Mouse (Mus musculus) E14TG2a.4 (cell line): ENCODE measurements around the gene Sephs2.
A peak's percentile ranks its signal among the peaks of the same experiment; 100 is the strongest.
"Not testable (repeated sequence)": the region's sequence is repeated elsewhere in the genome, so short reads cannot be mapped to it uniquely, and the experiment has no call there.

Experiments used
- H3K27me3 ChIP-seq: 2 replicates; pipeline ENCODE4 v1.6.1; 2014; ENCODE audit warnings: low read length, control low read depth; ENCODE audit not compliant: insufficient read depth
- H3K36me3 ChIP-seq: 2 replicates; pipeline ENCODE4 v1.6.1; 2014; ENCODE audit warnings: low read length, control low read depth; ENCODE audit not compliant: insufficient read depth
- H3K4me1 ChIP-seq: replicated peaks from 2 replicates; pipeline ENCODE4 v1.6.1; 2014; ENCODE audit warnings: low read depth, low read length, control low read depth
- H3K4me3 ChIP-seq: replicated peaks from 2 replicates; pipeline ENCODE4 v1.5.1; 2014; ENCODE audit warnings: mild to moderate bottlenecking, low read length
- H3K9me3 ChIP-seq: 2 replicates; pipeline ENCODE4 v1.6.1; 2014; ENCODE audit warnings: low read length, control low read depth
- CTCF ChIP-seq: conservative IDR thresholded peaks from 2 replicates; pipeline ENCODE4 v1.5.1; 2014; ENCODE audit warnings: low read length
- NANOG ChIP-seq: IDR thresholded peaks from 2 replicates; pipeline ENCODE4 v1.6.1; 2014; ENCODE audit warnings: borderline replicate concordance, low read length, mixed read lengths
- POU5F1 ChIP-seq: IDR thresholded peaks from 2 replicates; pipeline ENCODE4 v1.6.1; 2014; ENCODE audit warnings: low read length, borderline replicate concordance

Gene Sephs2

DNA sequence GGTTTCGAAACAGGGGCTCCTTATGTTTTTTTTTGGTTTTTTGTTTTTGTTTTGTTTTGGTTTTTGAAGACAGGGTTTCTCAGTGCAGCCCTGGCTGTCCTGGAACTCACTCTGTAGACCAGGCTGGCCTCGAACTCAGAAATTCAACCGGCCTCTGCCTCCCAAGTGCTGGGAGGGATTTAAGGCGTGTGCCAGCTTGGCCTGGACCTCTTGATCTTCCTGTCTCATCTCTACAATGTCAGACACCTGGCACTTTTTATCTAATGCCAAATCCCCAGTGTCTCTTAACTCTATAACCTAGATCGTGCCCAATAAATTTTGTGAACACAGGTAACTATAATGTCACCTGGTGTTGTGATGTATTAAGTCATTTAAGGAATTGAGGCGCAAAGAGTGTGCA is 20.5 kb downstream of the Sephs2 start:
- H3K9me3 ChIP-seq = no peaks in the 10 kb centered on the region
- H3K4me3 ChIP-seq = peak overlapping the region; percentile 88
- H3K4me1 ChIP-seq = peaks cover 65% of the 10 kb centered on the region
- no peak for TF ChIP-seq POU5F1
- TF ChIP-seq NANOG = no peak
- TF ChIP-seq CTCF = no peak
- H3K36me3 ChIP-seq = peaks cover 67% of the 10 kb centered on the region
- no peaks in the 10 kb centered on the region for H3K27me3 ChIP-seq

DNA sequence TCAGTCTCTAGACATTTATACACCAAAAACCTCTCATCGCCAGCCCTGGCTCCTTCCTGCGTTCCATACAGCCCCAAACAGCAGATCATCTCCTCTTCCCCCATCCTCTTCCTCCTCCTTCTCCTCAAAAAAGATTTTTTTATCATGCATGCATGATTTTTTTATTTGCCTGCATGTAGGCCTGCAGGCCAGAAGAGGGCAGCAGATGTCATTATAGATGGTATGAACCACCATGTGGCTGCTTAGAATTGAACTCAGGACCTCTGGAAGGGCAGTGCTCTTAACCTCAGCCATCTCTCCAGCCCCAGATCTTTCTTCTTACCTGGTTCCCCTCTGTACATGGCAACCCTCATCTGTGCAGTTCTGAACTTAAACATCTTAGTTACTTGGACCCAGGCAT is 21.4 kb downstream of the Sephs2 start:
- TF ChIP-seq CTCF (peak; percentile 70), POU5F1 (no peak), NANOG (no peak)
- H3K36me3 ChIP-seq = peaks cover 67% of the 10 kb centered on the region
- no peaks in the 10 kb centered on the region for H3K27me3 ChIP-seq
- no peak overlapping the region for H3K4me3 ChIP-seq
- H3K4me1 ChIP-seq = peaks cover 56% of the 10 kb centered on the region
- H3K9me3 ChIP-seq = no peaks in the 10 kb centered on the region

DNA sequence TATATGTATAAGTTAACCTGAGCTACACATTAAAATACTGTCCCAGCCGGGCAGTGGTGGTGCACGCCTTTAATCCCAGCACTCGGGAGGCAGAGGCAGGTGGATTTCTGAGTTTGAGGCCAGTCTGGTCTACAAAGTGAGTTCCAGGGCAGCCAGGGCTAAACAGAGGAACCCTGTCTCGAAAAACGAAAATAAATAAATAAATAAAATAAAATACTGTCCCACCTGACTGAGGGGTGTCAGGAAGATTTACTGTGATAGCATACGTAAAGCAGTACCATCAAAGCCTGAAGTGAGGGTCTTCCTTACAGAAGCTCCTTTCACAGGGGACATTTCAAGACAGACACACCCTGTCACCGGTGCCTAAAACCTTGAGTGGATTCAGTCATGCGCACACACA is 23.3 kb downstream of the Sephs2 start:
- not testable (repeated sequence) for H3K4me3 ChIP-seq, H3K27me3 ChIP-seq, H3K9me3 ChIP-seq
- Histone ChIP-seq H3K4me1 (peaks cover 44% of the 10 kb centered on the region), H3K36me3 (peaks cover 67% of the 10 kb centered on the region)

DNA sequence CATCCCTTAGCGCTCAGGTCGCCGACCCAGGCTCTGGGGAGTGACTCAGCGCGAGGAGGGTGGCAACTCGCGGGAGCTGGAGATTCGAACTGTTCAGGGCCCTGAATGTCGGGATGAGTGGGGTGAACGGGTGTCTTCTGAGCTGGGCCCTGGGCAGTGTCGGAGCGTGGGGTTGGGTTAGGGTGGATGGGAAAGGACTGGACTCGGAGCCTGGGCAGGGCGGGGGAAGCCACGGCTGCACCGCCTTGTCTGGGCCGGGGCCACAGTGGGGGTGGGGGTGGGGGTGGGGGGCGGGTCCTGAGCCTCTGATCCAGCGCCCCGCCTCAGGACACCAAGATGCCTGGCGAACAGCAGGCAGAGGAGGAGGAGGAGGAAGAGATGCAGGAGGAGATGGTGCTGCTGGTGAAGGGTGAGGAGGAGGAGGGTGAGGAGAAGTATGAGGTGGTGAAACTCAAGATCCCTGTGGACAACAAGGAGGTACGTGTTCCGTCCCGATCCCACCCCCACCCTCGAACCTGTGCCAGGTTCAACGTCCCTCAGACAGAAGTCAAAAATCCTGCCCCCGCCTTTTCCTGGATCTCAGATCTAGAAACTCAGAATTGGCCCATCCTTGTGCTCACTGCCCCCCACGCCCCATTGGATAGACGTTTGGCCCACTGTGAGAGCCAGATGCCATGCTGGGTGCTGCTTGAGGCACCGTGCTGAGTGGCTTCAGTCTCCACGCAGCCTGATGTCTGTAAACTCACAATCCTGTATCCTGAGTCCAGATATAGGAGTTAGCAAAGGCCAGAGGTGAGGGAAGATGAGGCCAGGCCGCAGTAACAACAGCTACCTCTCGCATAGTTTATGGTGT is 29.0 kb downstream of the Sephs2 start:
- H3K4me3 ChIP-seq = peak overlapping the region; percentile 89
- peaks cover 29% of the 10 kb centered on the region for H3K9me3 ChIP-seq
- H3K27me3 ChIP-seq = no peaks in the 10 kb centered on the region
- TF ChIP-seq NANOG = no peak
- no peak for TF ChIP-seq CTCF
- no peak for TF ChIP-seq POU5F1
- peaks cover 26% of the 10 kb centered on the region for H3K4me1 ChIP-seq
- peaks cover 46% of the 10 kb centered on the region for H3K36me3 ChIP-seq

DNA sequence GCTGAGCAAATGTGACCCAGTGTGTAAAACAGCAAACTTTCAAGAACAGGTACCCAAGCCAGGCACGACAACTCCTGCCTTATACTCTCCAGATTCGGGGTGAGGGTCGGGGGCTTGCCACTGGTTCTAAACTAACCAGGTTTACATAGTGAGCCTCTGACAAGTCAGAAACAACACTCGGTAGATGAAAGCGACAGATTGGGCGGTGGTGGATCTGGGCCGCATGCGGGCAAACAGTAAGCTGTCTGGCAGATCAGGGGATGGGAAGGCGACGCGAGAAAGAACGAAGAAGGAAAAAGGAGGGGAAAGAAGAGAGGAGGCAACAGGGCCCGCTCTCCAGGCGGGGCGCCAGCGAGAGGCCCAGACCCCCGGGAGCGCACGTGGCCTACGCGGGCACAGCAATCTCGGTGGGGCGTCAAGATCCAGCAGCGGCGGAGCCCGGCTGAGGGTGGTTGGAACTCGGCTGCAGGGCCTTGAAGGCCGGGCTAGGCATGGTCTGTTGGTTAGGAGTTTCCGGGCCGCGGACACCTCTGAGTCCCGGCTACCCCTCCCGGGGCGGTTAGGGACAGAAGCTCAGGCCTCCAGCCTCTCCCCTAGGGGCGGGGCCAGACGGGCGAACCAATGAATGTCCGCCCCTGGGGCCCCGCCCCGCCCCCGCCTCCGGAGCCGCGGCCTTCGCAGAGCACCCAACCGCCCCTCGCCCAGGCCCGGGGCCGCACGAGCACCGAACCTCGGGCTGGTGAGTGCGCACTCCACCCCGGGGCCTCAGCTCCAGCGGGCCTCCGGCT is 29.8 kb downstream of the Sephs2 start, which contains the start of gene Zfp771:
Zfp771 (plus strand) TSS at position 405 of the 788 bp plus-strand sequence.
- peaks cover 40% of the 10 kb centered on the region for H3K36me3 ChIP-seq
- peak within 1 kb of the TSS; percentile 89 for H3K4me3 ChIP-seq
- peaks cover 17% of the 10 kb centered on the region for H3K4me1 ChIP-seq
- H3K27me3 ChIP-seq = no peaks in the 10 kb centered on the region
- TF ChIP-seq CTCF (no peak), NANOG (no peak), POU5F1 (no peak)
- H3K9me3 ChIP-seq = peaks cover 38% of the 10 kb centered on the region

DNA sequence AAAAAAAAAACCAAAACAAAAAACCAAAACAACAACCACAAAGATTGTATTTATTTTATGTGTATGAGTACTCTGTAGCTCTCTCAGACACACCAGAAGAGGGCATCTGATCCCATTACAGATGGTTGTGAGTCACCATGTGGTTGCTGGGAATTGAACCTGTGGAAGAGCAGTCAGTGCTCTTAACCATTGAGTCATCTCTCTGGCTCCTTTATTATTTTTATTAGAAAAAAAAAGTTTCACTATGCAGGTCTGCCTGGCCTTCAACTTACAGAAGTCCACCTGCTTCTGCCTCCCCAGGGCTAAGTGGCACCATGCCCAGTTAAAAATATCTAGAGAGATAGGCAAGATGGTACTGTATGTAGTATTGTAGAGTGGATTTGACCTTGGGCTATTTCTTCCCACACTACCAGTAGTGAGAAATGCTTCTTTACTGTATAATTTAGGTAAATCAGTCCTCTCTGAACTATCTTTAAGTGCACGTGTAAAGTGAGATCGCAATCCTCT is 30.4 kb downstream of the Sephs2 start:
- Histone ChIP-seq H3K4me1 (peaks cover 17% of the 10 kb centered on the region), H3K27me3 (no peaks in the 10 kb centered on the region)
- TF ChIP-seq NANOG = no peak

DNA sequence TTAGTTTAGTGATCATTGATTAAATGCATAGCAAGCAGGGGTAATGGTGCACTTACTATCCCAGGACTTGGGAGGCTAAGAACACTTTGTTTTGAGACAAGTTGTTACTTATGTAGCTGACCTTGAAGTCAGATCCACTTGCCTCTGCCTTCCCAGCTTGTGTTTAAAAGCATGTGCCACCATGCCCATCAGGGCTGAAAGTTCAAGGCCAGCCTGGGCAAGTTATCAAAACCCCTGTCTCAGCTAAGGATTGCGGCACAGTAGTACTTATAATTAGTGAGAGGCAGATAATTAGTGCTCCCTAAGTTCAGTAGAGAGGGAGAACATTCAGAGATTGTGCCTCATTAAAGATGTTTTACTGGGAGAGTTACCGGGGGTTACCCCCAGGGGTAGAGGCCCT is 39.1 kb downstream of the Sephs2 start:
- peaks cover 61% of the 10 kb centered on the region for H3K9me3 ChIP-seq
- TF ChIP-seq POU5F1 = no peak
- no peak for TF ChIP-seq NANOG
- no peak for TF ChIP-seq CTCF
- peaks cover 71% of the 10 kb centered on the region for H3K36me3 ChIP-seq
- H3K4me3 ChIP-seq = peak overlapping the region; percentile 95
- H3K4me1 ChIP-seq = peaks cover 45% of the 10 kb centered on the region
- H3K27me3 ChIP-seq = no peaks in the 10 kb centered on the region

More for the DNA sequence above, 30.4 kb downstream of the Sephs2 start:
- H3K36me3 ChIP-seq = peaks cover 41% of the 10 kb centered on the region
- H3K9me3 ChIP-seq = peaks cover 44% of the 10 kb centered on the region
- peak overlapping the region; percentile 89 for H3K4me3 ChIP-seq

DNA sequence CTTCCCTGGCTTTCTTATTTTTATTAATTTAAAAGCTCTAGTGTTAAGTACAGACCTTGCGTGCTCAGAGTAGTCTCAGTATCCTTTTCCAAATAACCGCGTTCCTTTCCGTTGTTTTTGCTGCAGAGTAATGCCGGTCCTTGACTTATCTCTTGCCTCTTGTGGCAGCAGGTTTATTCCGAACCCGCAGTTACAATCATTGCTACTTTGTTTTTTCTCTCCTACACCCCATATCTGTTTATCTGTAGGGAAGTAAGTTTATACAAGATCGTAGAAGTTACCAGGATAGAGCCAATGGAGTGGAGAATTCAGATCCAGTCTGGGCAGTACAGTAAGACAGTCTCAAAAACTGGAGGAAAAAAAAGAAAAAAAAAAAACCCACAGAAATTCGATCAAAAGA is 40.1 kb downstream of the Sephs2 start:
- Histone ChIP-seq H3K27me3 (no peaks in the 10 kb centered on the region), H3K36me3 (peaks cover 74% of the 10 kb centered on the region), H3K4me1 (peaks cover 55% of the 10 kb centered on the region), H3K4me3 (peak overlapping the region; percentile 95), H3K9me3 (peaks cover 51% of the 10 kb centered on the region)
- TF ChIP-seq CTCF (no peak), POU5F1 (no peak)

DNA sequence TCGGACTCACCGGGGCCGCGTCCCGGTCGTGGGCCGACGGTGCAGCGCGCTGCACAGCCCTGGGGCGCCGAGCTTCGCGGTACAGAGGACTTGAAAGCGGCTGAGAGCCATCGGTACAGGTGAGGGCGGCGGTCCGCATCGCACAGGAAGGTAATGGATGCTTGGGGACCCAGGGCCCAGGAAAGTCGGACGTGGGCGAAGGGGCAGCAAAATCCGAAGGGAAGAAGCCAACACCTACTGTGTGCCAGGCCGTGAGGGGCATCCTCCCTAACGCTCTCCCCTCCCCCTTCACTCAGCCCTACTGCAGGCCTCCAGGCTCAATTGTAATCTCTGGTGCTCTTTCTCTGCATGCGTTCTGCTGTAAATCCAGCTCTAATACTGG is 40.5 kb downstream of the Sephs2 start:
- Histone ChIP-seq H3K4me3 (peak overlapping the region; percentile 95), H3K4me1 (peaks cover 59% of the 10 kb centered on the region), H3K9me3 (peaks cover 46% of the 10 kb centered on the region), H3K27me3 (no peaks in the 10 kb centered on the region), H3K36me3 (peaks cover 70% of the 10 kb centered on the region)
- TF ChIP-seq NANOG (no peak), CTCF (no peak), POU5F1 (no peak)
